Comparison of ENCODE assay signal across 14 mouse cellular contexts in the genomic region with DNA sequence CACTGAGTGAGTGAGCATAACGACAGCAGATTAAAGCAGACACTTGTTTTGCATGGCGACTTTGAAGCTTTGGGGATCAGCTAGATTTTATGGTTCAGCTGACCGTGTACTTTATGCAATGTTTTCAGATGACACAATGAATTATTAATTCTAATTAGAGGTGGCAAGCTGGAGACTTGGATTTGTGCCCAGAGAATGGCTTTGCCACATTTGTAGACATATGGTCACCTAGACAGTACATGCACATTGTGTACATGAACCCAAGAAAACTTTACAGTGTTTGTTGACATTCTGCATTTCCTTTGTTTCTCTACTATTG. TPM values are rescaled to one million over a fixed set of nuclear protein-coding genes. Genes with fewer than 3 reads are reported as not detected.
A peak's percentile ranks its signal among the peaks of the same experiment; 100 is the strongest.
DNase-seq lines count a peak whose midpoint lies in the region; ATAC-seq lines count a peak whose summit lies in the region.
"Had no signal": no experiment of that assay in that cellular context is flagged by ENCODE, and none has a peak within 500 bp of the region (broad histone marks: within the 10 kb centered on the region; RNA-seq: fewer than 3 reads in every experiment).

No protein-coding gene starts in this region.

- H3K9ac ChIP-seq in midbrain, embryonic 16.5 days (ENCODE audit: low read depth, low read length), result no peak overlapping the region
- H3K9ac ChIP-seq: embryonic facial prominence, embryonic 15.5 days had no signal

- no peaks in the 10 kb centered on the region for H3K36me3 ChIP-seq in midbrain, embryonic 16.5 days (ENCODE audit: control insufficient read depth, insufficient read depth, low read length)
- H3K36me3 ChIP-seq: embryonic facial prominence, embryonic 15.5 days; heart, embryonic 10.5 days had no signal

- no peak overlapping the region for H3K4me2 ChIP-seq in midbrain, embryonic 16.5 days (ENCODE audit: low read length)
- H3K4me2 ChIP-seq: embryonic facial prominence, embryonic 15.5 days; liver, embryonic 11.5 days had no signal

- WGBS in midbrain, embryonic 16.5 days, result 20% methylated on average over 3 of the region's 3 CpGs

- H3K4me1 ChIP-seq in midbrain, embryonic 16.5 days (ENCODE audit: control insufficient read depth, insufficient read depth, low read length), result no peaks in the 10 kb centered on the region
- H3K4me1 ChIP-seq: embryonic facial prominence, embryonic 15.5 days; heart, embryonic 10.5 days had no signal

- ATAC-seq in cerebellum, adult (ENCODE audit: insufficient number of reproducible peaks, low FRiP score, low TSS enrichment), result peak; percentile 67
- peak; percentile 39; the same call in 1 of the 2 replicates for ATAC-seq in midbrain, embryonic 16.5 days
- ATAC-seq: inflammation-experienced regulatory T-cells, adult 6 months had no signal

- H3K4me3 ChIP-seq in midbrain, embryonic 16.5 days (ENCODE audit: low read depth, low read length), result no peak overlapping the region
- H3K4me3 ChIP-seq: embryonic facial prominence, embryonic 15.5 days; heart, embryonic 10.5 days had no signal

- peak; percentile 18 for DNase-seq in kidney, adult 9 months
- DNase-seq in kidney, adult 11 months, result no peak
- DNase-seq in cerebellum, postnatal 25 days, result peak; percentile 58 to 82
- DNase-seq in T-cell, adult 2 months (ENCODE audit: low spot score), result no peak
- no peak for DNase-seq in adrenal gland, postnatal 10 days
- DNase-seq in embryo, embryonic 10 days (ENCODE audit: low spot score), result no peak
- DNase-seq: lung, postnatal 10 days; thymus, adult 18-20 months had no signal

- H3K9me3 ChIP-seq in midbrain, embryonic 16.5 days (replicated peaks; ENCODE audit: control insufficient read depth, low read length, poor library complexity, severe bottlenecking), result no peaks in the 10 kb centered on the region
- H3K9me3 ChIP-seq: embryonic facial prominence, embryonic 15.5 days; heart, embryonic 10.5 days had no signal

- no peak overlapping the region for H3K27ac ChIP-seq in midbrain, embryonic 16.5 days (ENCODE audit: low read length)
- H3K27ac ChIP-seq: embryonic facial prominence, embryonic 15.5 days; heart, embryonic 10.5 days had no signal

- H3K27me3 ChIP-seq in midbrain, embryonic 16.5 days (ENCODE audit: control insufficient read depth, insufficient read depth, low read depth, low read length), result no peaks in the 10 kb centered on the region
- H3K27me3 ChIP-seq: embryonic facial prominence, embryonic 15.5 days had no signal

RNA-seq across cellular contexts. Expression of a gene that starts 57.1 kb away (rescaled TPM):
- 3.4 and 4.6 TPM in 2 replicates for polyA plus RNA-seq in midbrain, embryonic 16.5 days (2015; fragmentation: Nextera tagmentation; extraction: Ambion mirVana)
- under 1 TPM; 0.57 to 0.58 TPM for total RNA-seq in adrenal gland, postnatal 10 days (2021)

Comparison
In these comparisons a context has a peak if more than half of its experiments do, and no peak if none do; other contexts are left out.
1. DNase-seq: peak in kidney, adult 9 months (single experiment) and cerebellum, postnatal 25 days (2 of 2); none in kidney, adult 11 months (single experiment), T-cell, adult 2 months (single experiment), adrenal gland, postnatal 10 days (single experiment) and embryo, embryonic 10 days (single experiment).